ENCODE assay signal across 8 mouse cellular contexts in genomic region chr3:65958102-65958839, GRCm38 (mm10). TPM values are rescaled to one million over a fixed set of nuclear protein-coding genes. Genes with fewer than 3 reads are reported as not detected.
A peak's percentile ranks its signal among the peaks of the same experiment; 100 is the strongest.
DNase-seq lines count a peak whose midpoint lies in the region; ATAC-seq and TF ChIP-seq lines count a peak whose summit lies in the region.

Ccnl1 (minus strand) TSS chr3:65958249.

- ATAC-seq in erythroblast, adult 5-6 weeks (replicated peaks; ENCODE audit: low FRiP score, poor library complexity, severe bottlenecking): peak; percentile 90
- ATAC-seq in kidney, embryonic 15.5 days (replicated peaks; ENCODE audit: low FRiP score): peak; percentile 96
- ATAC-seq in limb, embryonic 15.5 days (ENCODE audit: insufficient number of reproducible peaks, low FRiP score, low TSS enrichment, low read depth): peak; percentile 95
- ATAC-seq in midbrain, postnatal 0 days (ENCODE audit: low FRiP score): peak; percentile 98

- TF ChIP-seq POLR2A in brain, embryonic 14.5 days (IDR thresholded peaks at IDR 0.05; ENCODE audit: borderline replicate concordance, extremely low read depth, insufficient read depth, insufficient read length, poor library complexity, severe bottlenecking): peak; percentile 94

- no peaks in the 10 kb centered on the region for H3K27me3 ChIP-seq in C2C12 (ENCODE audit: control insufficient read depth, insufficient read depth, insufficient read length)
- H3K27me3 ChIP-seq in heart, embryonic 10.5 days (ENCODE audit: insufficient read depth, poor library complexity, severe bottlenecking): no peaks in the 10 kb centered on the region
- H3K27me3 ChIP-seq in kidney, embryonic 15.5 days: no peaks in the 10 kb centered on the region
- H3K27me3 ChIP-seq in limb, embryonic 15.5 days: no peaks in the 10 kb centered on the region
- no peaks in the 10 kb centered on the region for H3K27me3 ChIP-seq in midbrain, postnatal 0 days (ENCODE audit: insufficient read depth, low read length)

- no peaks in the 10 kb centered on the region for H3K9me3 ChIP-seq in heart, embryonic 10.5 days
- H3K9me3 ChIP-seq in kidney, embryonic 15.5 days (replicated peaks): no peaks in the 10 kb centered on the region
- H3K9me3 ChIP-seq in limb, embryonic 15.5 days: no peaks in the 10 kb centered on the region
- no peaks in the 10 kb centered on the region for H3K9me3 ChIP-seq in midbrain, postnatal 0 days (ENCODE audit: low read length)

- no peak for TF ChIP-seq CTCF in C2C12 (IDR thresholded peaks at IDR 0.05; ENCODE audit: control insufficient read depth, insufficient read depth, insufficient read length)
- TF ChIP-seq CTCF in brain, embryonic 14.5 days (IDR thresholded peaks at IDR 0.05; ENCODE audit: borderline replicate concordance, extremely low read depth, insufficient read depth, insufficient read length): no peak
- TF ChIP-seq CTCF in midbrain, postnatal 0 days (IDR thresholded peaks at IDR 0.05): no peak

- peaks cover 54% of the 10 kb centered on the region for H3K79me2 ChIP-seq in C2C12 (ENCODE audit: control insufficient read depth, insufficient read depth)

- H3K27ac ChIP-seq in heart, embryonic 10.5 days: peak within 1 kb of the TSS; percentile 100
- peak within 1 kb of the TSS; percentile 100 for H3K27ac ChIP-seq in kidney, embryonic 15.5 days
- peak within 1 kb of the TSS; percentile 100 for H3K27ac ChIP-seq in limb, embryonic 15.5 days
- peak within 1 kb of the TSS; percentile 100 for H3K27ac ChIP-seq in midbrain, postnatal 0 days (ENCODE audit: low read depth, low read length)

- under 1% methylated on average over 70 of the region's 70 CpGs for WGBS in heart, embryonic 10.5 days
- WGBS in kidney, embryonic 15.5 days: under 1% methylated on average over 70 of the region's 70 CpGs
- WGBS in limb, embryonic 15.5 days: under 1% methylated on average over 70 of the region's 70 CpGs
- WGBS in midbrain, postnatal 0 days: under 1% methylated on average over 57 of the region's 70 CpGs

- H3K9ac ChIP-seq in kidney, embryonic 15.5 days: peak within 1 kb of the TSS; percentile 99
- peak within 1 kb of the TSS; percentile 98 for H3K9ac ChIP-seq in limb, embryonic 15.5 days
- H3K9ac ChIP-seq in midbrain, postnatal 0 days (replicated peaks; ENCODE audit: low read length, poor library complexity, severe bottlenecking): peak within 1 kb of the TSS; percentile 100

- H3K4me1 ChIP-seq in heart, embryonic 10.5 days: peaks cover 27% of the 10 kb centered on the region
- peaks cover 29% of the 10 kb centered on the region for H3K4me1 ChIP-seq in kidney, embryonic 15.5 days
- H3K4me1 ChIP-seq in limb, embryonic 15.5 days: peaks cover 21% of the 10 kb centered on the region
- H3K4me1 ChIP-seq in midbrain, postnatal 0 days (ENCODE audit: insufficient read depth, low read length): peaks cover 14% of the 10 kb centered on the region; the same call in 1 of the 2 replicates

- peak; percentile 98 for DNase-seq in brain, embryonic 14.5 days (ENCODE audit: low read depth)
- DNase-seq in heart, embryonic 10.5 days (ENCODE audit: low spot score): peak; percentile 97
- peak; percentile 96 for DNase-seq in midbrain, postnatal 0 days (ENCODE audit: low spot score)
- DNase-seq in spleen, postnatal 10 days (ENCODE audit: low spot score in 2 of 2): peak; percentile 95 to 97

- H3K36me3 ChIP-seq in C2C12 (ENCODE audit: control insufficient read depth, insufficient read depth): peaks cover 39% of the 10 kb centered on the region
- peaks cover 32% of the 10 kb centered on the region for H3K36me3 ChIP-seq in heart, embryonic 10.5 days
- H3K36me3 ChIP-seq in kidney, embryonic 15.5 days: peaks cover 26% of the 10 kb centered on the region
- H3K36me3 ChIP-seq in limb, embryonic 15.5 days: peaks cover 13% of the 10 kb centered on the region; the same call in 1 of the 2 replicates
- H3K36me3 ChIP-seq in midbrain, postnatal 0 days (ENCODE audit: insufficient read depth, low read length): peaks cover 7% of the 10 kb centered on the region; the same call in 1 of the 2 replicates

- peaks cover 41% of the 10 kb centered on the region for H3K79me3 ChIP-seq in C2C12 (ENCODE audit: low read depth)

- peak within 1 kb of the TSS; percentile 89 for H3K4me3 ChIP-seq in C2C12 (ENCODE audit: insufficient read depth, poor library complexity, severe bottlenecking)
- H3K4me3 ChIP-seq in heart, embryonic 10.5 days: peak within 1 kb of the TSS; percentile 99
- peak within 1 kb of the TSS; percentile 97 for H3K4me3 ChIP-seq in kidney, embryonic 15.5 days (replicated peaks)
- H3K4me3 ChIP-seq in limb, embryonic 15.5 days: peak within 1 kb of the TSS; percentile 92
- peak within 1 kb of the TSS; percentile 99 for H3K4me3 ChIP-seq in midbrain, postnatal 0 days (ENCODE audit: low read depth, low read length)

- peak within 1 kb of the TSS; percentile 100 for H3ac ChIP-seq in C2C12 (ENCODE audit: control insufficient read depth, insufficient read length, low read depth)

- H3K4me2 ChIP-seq in kidney, embryonic 15.5 days: peak within 1 kb of the TSS; percentile 81
- peak within 1 kb of the TSS; percentile 72 for H3K4me2 ChIP-seq in limb, embryonic 15.5 days
- peak within 1 kb of the TSS; percentile 73 for H3K4me2 ChIP-seq in midbrain, postnatal 0 days (ENCODE audit: low read depth, low read length, poor library complexity, severe bottlenecking)

TF ChIP-seq in C2C12, 6 proteins besides CTCF, POLR2A, EP300 and RAD21:
- no peak for TF ChIP-seq CEBPB (IDR thresholded peaks at IDR 0.05; ENCODE audit: low read depth)
- peak; percentile 41 for TF ChIP-seq MAX (IDR thresholded peaks at IDR 0.05)

RNA-seq across cellular contexts. Expression of gene Ccnl1, which starts in this region (rescaled TPM):
- 12.5 TPM for polyA plus RNA-seq in C2C12 (2012; fragmentation: generic; extraction: Trizol)
- polyA plus RNA-seq in brain, embryonic 14.5 days (2012; rRNA removed): 87.9 and 101 TPM in 2 replicates
- total RNA-seq in erythroblast, adult 5-6 weeks (2015; ENCODE audit: low replicate concordance): 68.1 and 84.4 TPM in 2 replicates
- total RNA-seq in erythroblast, adult 5-6 weeks (2017; ENCODE audit: low replicate concordance): 102 and 150 TPM in 2 replicates
- 78.4 and 85.9 TPM in 2 replicates for polyA plus RNA-seq in heart, embryonic 10.5 days (2016; fragmentation: Nextera tagmentation; extraction: Ambion mirVana)
- polyA plus RNA-seq in kidney, embryonic 15.5 days (2015; fragmentation: Nextera tagmentation; extraction: Ambion mirVana): 99.6 and 101 TPM in 2 replicates
- polyA plus RNA-seq in limb, embryonic 15.5 days (2015; fragmentation: Nextera tagmentation; extraction: Ambion mirVana): 101 and 110 TPM in 2 replicates
- 38.7 and 60.3 TPM in 2 replicates for total RNA-seq in midbrain, postnatal 0 days (2014; rRNA removed)
- 52.2 and 58.4 TPM in 2 replicates for polyA plus RNA-seq in midbrain, postnatal 0 days (2015; fragmentation: Nextera tagmentation; extraction: Ambion mirVana)

Comparison
In these comparisons a context has a peak if more than half of its experiments do, and no peak if none do; other contexts are left out.
1. Peak in every context shown above with its lines: DNase-seq, ATAC-seq, H3K4me3 ChIP-seq and H3K27ac ChIP-seq.